Mouse (Mus musculus) intestine, postnatal 0 days (tissue): ENCODE measurements at regions not wholly inside any gene's neighbourhood (a gene's known extent, or its start where the extent isn't known, plus 50 kb on each side); places are given as distances from the start of the nearest gene placed in this dataset.
"Not testable (repeated sequence)": the region's sequence is repeated elsewhere in the genome, so short reads cannot be mapped to it uniquely, and the experiment has no call there.

ENCODE experiments used
- ATAC-seq: fragments of 200-750 bp; cut with Nextera tagmentation; 2 replicates; pipeline ENCODE4 v1.8.0; 2017; ENCODE audit warnings: mild to moderate bottlenecking, moderate TSS enrichment, moderate library complexity
- H3K27ac ChIP-seq: fragments of 300-500 bp; sonication (generic); 2 replicates; pipeline ENCODE4 v1.5.1; 2014; ENCODE audit warnings: mild to moderate bottlenecking, low read depth, low read length, moderate library complexity
- H3K27me3 ChIP-seq: fragments of 300-500 bp; sonication (generic); replicated peaks from 2 replicates; pipeline ENCODE4 v1.6.1; 2014; ENCODE audit warnings: low read length, mixed read lengths; ENCODE audit not compliant: control insufficient read depth, insufficient read depth
- H3K36me3 ChIP-seq: fragments of 300-500 bp; sonication (generic); 2 replicates; pipeline ENCODE4 v1.6.1; 2014; ENCODE audit warnings: mild to moderate bottlenecking, moderate library complexity; ENCODE audit not compliant: control insufficient read depth, insufficient read depth
- H3K4me1 ChIP-seq: fragments of 300-500 bp; sonication (generic); replicated peaks from 2 replicates; pipeline ENCODE4 v1.6.1; 2014; ENCODE audit warnings: antibody characterized with exemption, low read length, mixed read lengths; ENCODE audit not compliant: control insufficient read depth, insufficient read depth
- H3K4me2 ChIP-seq: fragments of 300-500 bp; sonication (generic); replicated peaks from 2 replicates; pipeline ENCODE4 v1.6.1; 2014; ENCODE audit warnings: low read depth, mild to moderate bottlenecking, moderate library complexity
- H3K4me3 ChIP-seq: fragments of 300-500 bp; sonication (generic); 2 replicates; pipeline ENCODE4 v1.5.1; 2014; ENCODE audit warnings: low read depth, low read length
- H3K9ac ChIP-seq: fragments of 300-500 bp; sonication (generic); 2 replicates; pipeline ENCODE4 v1.6.1; 2014; ENCODE audit warnings: mild to moderate bottlenecking, low read depth, low read length
- H3K9me3 ChIP-seq: fragments of 300-500 bp; sonication (generic); 2 replicates; pipeline ENCODE4 v1.6.1; 2016; ENCODE audit warnings: mixed run types; ENCODE audit not compliant: control insufficient read depth
- CTCF ChIP-seq: sonication (generic); IDR thresholded peaks from 2 replicates; pipeline ENCODE4 v1.5.1; 2016; ENCODE audit warnings: low read depth, mild to moderate bottlenecking, control low read depth, antibody characterized with exemption, moderate library complexity
- WGBS: fragments of 180-500 bp; shearing (Covaris S2); extraction: QIAGEN DNeasy Blood & Tissue Kit; methylation state at CpG from one replicate; pipeline ENCODE4 v1.1.7; 2014; 5-methylcytosine and 5-hydroxymethylcytosine counted together

DNA sequence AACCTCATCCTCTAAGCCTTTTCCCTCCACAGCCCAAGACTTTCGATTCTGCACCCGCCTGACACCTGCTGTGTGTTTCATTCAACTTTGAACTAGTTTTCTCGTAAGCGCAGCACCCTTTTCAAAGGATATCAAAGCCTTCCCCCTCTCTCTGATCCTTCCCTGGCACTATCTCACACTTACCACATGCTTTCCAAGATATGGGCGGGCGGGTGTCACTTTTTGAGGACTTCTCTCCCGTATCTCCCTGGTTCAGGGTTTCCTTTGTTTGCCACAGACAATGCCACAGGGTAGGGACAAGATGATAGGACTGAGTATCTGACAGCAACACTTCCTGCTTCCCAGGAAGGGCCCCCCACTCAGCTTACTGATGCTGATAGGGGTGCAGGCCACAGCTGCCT is 76.8 kb upstream of the Mdm1 start:
- H3K9me3 ChIP-seq, result no peaks in the 10 kb centered on the region
- H3K27ac ChIP-seq, result no peak overlapping the region
- no peaks in the 10 kb centered on the region for H3K4me1 ChIP-seq
- H3K9ac ChIP-seq, result no peak overlapping the region
- no peak for ATAC-seq
- H3K27me3 ChIP-seq, result no peaks in the 10 kb centered on the region
- no peak for TF ChIP-seq CTCF
- H3K36me3 ChIP-seq, result no peaks in the 10 kb centered on the region
- H3K4me2 ChIP-seq, result no peak overlapping the region
- no peak overlapping the region for H3K4me3 ChIP-seq
- 58% methylated on average over 7 of the region's 7 CpGs for WGBS

DNA sequence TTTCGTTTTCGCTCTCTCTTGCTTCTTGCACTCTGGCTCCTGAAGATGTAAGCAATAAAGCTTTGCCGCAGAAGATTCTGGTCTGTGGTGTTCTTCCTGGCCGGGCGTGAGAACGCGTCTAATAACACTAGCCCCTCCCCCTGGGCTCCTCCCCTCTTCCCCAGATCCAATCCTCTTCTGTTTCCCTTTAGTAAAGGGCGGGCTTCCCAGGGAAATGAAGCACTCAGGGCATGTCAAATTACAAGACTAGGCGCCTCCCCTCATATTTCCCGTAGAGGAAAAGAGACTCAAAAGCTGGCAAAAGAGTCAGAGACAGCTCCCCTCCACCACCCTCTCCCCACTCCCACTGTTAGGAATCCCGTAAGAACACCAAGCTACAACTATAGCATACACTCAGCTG is 65.3 kb upstream of the Mdm1 start:
- H3K27me3 ChIP-seq, H3K36me3 ChIP-seq, H3K9ac ChIP-seq, H3K4me1 ChIP-seq, H3K9me3 ChIP-seq, ATAC-seq, H3K27ac ChIP-seq, H3K4me2 ChIP-seq, H3K4me3 ChIP-seq: not testable (repeated sequence)
- 95% methylated on average over 9 of the region's 11 CpGs for WGBS

DNA sequence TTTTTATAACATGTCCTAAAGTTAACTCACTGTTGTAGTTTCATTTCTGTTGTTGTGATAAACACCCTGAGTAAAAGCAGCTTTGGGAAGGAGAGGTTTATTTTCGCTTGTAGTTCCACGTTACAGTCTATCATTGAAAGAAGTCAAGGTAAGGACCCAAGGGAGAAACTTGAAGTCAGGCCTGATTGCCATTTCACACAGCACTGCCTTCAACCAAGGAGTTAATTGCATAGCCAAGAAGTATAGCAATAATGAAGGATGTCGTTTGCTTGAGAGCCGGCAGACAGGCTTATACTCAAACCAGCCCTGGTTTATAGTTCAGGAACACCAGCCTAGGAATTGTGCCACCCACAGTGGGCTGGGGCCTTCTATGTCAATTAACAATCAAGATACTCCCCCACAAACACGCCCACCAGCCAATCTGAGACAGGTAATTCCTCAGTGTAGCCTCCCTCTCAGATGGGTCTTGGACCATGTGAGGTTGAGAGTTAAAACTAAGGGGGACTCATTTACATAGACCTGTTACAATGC is 59.9 kb upstream of the Mdm1 start:
- Histone ChIP-seq H3K27me3 (no peaks in the 10 kb centered on the region), H3K36me3 (no peaks in the 10 kb centered on the region), H3K4me3 (no peak overlapping the region), H3K4me1 (no peaks in the 10 kb centered on the region), H3K9me3 (no peaks in the 10 kb centered on the region), H3K9ac (no peak overlapping the region), H3K27ac (no peak overlapping the region), H3K4me2 (no peak overlapping the region)
- WGBS, result 80% methylated on average over 5 of the region's 5 CpGs
- ATAC-seq, result no peak
- no peak for TF ChIP-seq CTCF

DNA sequence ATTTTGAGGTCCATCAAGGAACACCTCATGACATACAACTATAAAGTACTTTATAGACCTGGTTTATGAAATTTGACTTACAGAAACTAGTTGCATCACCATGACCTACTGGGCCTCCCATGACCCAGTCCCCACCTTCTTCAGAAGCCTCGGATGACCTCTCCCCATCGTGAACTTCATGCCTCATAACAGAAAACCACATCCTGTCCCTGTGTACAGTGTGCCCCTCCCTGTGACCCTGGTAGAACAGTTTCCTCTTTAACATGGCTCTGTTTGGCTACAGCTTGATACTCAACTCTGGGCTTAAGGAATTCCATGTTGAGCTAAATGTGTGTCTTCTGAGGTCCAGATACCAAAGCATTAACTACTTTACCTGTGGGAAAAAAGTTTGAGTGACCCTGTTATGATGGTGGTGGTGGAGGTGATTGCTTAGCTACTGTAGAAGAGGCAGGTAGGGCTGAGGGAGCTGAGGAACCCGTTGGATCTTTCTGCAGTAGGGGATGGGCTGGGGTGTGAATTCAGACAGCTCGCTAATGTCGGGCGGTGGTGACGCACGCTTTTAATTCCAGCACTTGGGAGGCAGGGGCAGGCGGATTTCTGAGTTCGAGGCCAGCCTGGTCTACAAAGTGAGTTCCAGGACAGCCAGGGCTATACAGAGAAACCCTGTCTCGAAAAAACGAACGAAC is 58.4 kb upstream of the Mdm1 start:
- WGBS, result 87% methylated on average over 12 of the region's 13 CpGs

DNA sequence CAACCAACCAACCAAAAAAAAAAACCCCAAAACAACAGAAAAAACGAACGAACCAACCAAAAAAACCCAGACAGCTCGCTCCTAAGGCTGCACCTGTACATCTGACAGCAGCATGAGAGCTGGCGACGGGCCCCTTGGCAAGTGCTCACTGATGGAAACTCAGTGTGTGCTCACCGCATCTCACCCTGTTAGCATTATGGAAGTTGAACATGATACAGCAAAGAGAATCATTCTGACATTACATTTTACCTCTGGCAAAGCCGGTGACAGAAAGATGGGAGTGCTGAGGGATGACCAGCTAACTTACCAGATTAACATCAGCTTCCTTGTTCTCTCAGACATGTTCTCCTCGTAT is 57.9 kb upstream of the Mdm1 start:
- H3K9ac ChIP-seq, result no peak overlapping the region
- no peaks in the 10 kb centered on the region for H3K9me3 ChIP-seq
- no peaks in the 10 kb centered on the region for H3K4me1 ChIP-seq
- H3K4me2 ChIP-seq, result no peak overlapping the region
- TF ChIP-seq CTCF, result no peak
- H3K27ac ChIP-seq, result no peak overlapping the region
- ATAC-seq, result no peak
- WGBS, result 91% methylated on average over 8 of the region's 8 CpGs
- H3K4me3 ChIP-seq, result no peak overlapping the region
- no peaks in the 10 kb centered on the region for H3K36me3 ChIP-seq
- no peaks in the 10 kb centered on the region for H3K27me3 ChIP-seq

More for the DNA sequence above, 58.4 kb upstream of the Mdm1 start:
- TF ChIP-seq CTCF, result no peak
- no peaks in the 10 kb centered on the region for H3K9me3 ChIP-seq
- no peak overlapping the region for H3K9ac ChIP-seq
- H3K4me1 ChIP-seq, result no peaks in the 10 kb centered on the region
- H3K36me3 ChIP-seq, result no peaks in the 10 kb centered on the region
- H3K27me3 ChIP-seq, result no peaks in the 10 kb centered on the region
- no peak overlapping the region for H3K4me2 ChIP-seq
- H3K4me3 ChIP-seq, result no peak overlapping the region
- no peak overlapping the region for H3K27ac ChIP-seq
- ATAC-seq, result no peak

DNA sequence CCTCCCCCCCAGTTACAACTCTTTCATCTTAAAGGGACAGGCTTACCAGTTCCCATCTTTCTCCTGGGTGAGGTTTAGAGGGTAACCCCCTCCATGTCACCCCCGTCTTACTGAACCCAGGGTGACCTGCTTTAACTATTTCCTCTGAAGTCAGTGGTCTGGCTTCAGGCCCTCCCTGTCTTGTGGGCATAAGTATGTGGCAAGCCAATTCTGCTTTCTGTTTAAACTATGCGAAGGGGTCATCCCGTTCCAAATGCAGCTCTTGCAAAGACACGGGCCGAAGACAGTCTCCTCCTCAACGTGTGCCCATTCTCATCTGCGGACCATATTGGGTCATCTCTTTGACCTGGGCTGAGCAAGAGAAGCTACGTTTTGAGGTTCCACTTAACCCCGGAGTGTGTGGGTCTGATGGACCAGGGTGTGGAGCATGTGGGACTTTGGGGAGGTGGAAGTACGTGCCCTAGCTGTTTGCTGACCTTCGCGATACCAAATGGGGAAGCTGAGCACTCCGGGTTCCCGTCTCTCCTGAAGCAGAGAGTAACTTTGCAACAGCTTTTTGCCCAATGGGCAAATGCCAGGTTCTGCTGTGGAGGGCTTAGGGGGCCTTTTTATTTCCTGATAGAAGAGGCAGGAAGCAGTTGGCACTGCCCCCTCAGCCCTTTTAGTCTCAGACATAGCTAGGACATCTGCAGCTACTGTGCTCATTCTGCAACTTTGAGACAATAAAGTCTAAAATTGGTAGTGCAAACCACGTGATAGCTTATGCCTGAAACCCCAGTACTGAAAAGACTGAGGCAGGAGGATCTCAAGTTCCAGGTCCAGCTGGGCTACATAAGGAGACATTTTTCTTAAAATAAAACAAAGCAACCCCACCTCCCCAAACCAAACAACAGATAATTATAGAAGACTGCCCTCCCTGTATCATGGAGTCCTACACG is 56.3 kb upstream of the Mdm1 start:
- H3K36me3 ChIP-seq, result no peaks in the 10 kb centered on the region
- H3K4me3 ChIP-seq, result no peak overlapping the region
- TF ChIP-seq CTCF, result no peak
- H3K4me1 ChIP-seq, result no peaks in the 10 kb centered on the region
- H3K9me3 ChIP-seq, result no peaks in the 10 kb centered on the region
- WGBS, result 89% methylated on average over 16 of the region's 16 CpGs
- H3K9ac ChIP-seq, result no peak overlapping the region
- no peak overlapping the region for H3K4me2 ChIP-seq
- H3K27ac ChIP-seq, result no peak overlapping the region
- no peaks in the 10 kb centered on the region for H3K27me3 ChIP-seq
- no peak for ATAC-seq
